Mouse (Mus musculus): ENCODE measurements around the gene Sprn.

GRCm38 (mm10) chr7:140121338-140121910, 33.3 kb downstream of the Sprn start:
- TF ChIP-seq POLR2A (IDR thresholded peaks at IDR 0.05; ENCODE audit: borderline replicate concordance, extremely low read depth, insufficient read depth, insufficient read length, poor library complexity, severe bottlenecking) (no peak), CTCF (IDR thresholded peaks at IDR 0.05; ENCODE audit: borderline replicate concordance, extremely low read depth, insufficient read depth, insufficient read length) (no peak)

All from brain, embryonic 14.5 days (tissue).